Mouse (Mus musculus) spleen, adult 2 months (tissue): ENCODE data around the gene Sirpb1b.
"Not testable (repeated sequence)": the region's sequence is repeated elsewhere in the genome, so short reads cannot be mapped to it uniquely, and the experiment has no call there.

Experiments
- CTCF ChIP-seq: fragments of 200-500 bp; IDR thresholded peaks from 2 replicates; pipeline ENCODE4 v1.5.1; 2011; ENCODE audit warnings: mild to moderate bottlenecking, inconsistent platforms; ENCODE audit not compliant: insufficient read depth, insufficient read length, insufficient replicate concordance; ENCODE audit errors: extremely low read depth
- POLR2A ChIP-seq: fragments of 200-500 bp; IDR thresholded peaks from 2 replicates; pipeline ENCODE4 v1.6.1; 2011; ENCODE audit warnings: low read depth, low read length, inconsistent platforms

GRCm38 (mm10) chr3:15574887-15575286 is at the start of gene Sirpb1b:
- TF ChIP-seq POLR2A, CTCF: not testable (repeated sequence)
